Mouse (Mus musculus) forebrain, embryonic 13.5 days (tissue): ENCODE measurements around the gene Rela. TPM values are rescaled to one million over a fixed set of nuclear protein-coding genes. Genes with fewer than 3 reads are reported as not detected.

Experiments
- ATAC-seq: fragments of 200-750 bp; cut with Nextera tagmentation; 2 replicates; pipeline ENCODE4 v1.8.0; 2017
- H3K27ac ChIP-seq: fragments of 300-500 bp; sonication (generic); 2 replicates; pipeline ENCODE4 v1.5.1; 2015; ENCODE audit warnings: inconsistent platforms, mild to moderate bottlenecking, moderate library complexity
- H3K27me3 ChIP-seq: fragments of 300-500 bp; sonication (generic); 2 replicates; pipeline ENCODE4 v1.6.1; 2015; ENCODE audit warnings: mild to moderate bottlenecking, inconsistent platforms
- H3K36me3 ChIP-seq: fragments of 300-500 bp; sonication (generic); 2 replicates; pipeline ENCODE4 v1.6.1; 2015; ENCODE audit warnings: mild to moderate bottlenecking, inconsistent platforms; ENCODE audit not compliant: poor library complexity, severe bottlenecking
- H3K4me1 ChIP-seq: fragments of 300-500 bp; sonication (generic); 2 replicates; pipeline ENCODE4 v1.6.1; 2015; ENCODE audit warnings: inconsistent platforms
- H3K4me2 ChIP-seq: fragments of 300-500 bp; sonication (generic); 2 replicates; pipeline ENCODE4 v1.6.1; 2015; ENCODE audit warnings: inconsistent platforms, mild to moderate bottlenecking, moderate library complexity
- H3K4me3 ChIP-seq: fragments of 300-500 bp; sonication (generic); 2 replicates; pipeline ENCODE4 v1.5.1; 2015; ENCODE audit warnings: mild to moderate bottlenecking, inconsistent platforms
- H3K9ac ChIP-seq: fragments of 300-500 bp; sonication (generic); 2 replicates; pipeline ENCODE4 v1.6.1; 2015; ENCODE audit warnings: mild to moderate bottlenecking, inconsistent platforms
- H3K9me3 ChIP-seq: fragments of 300-500 bp; sonication (generic); replicated peaks from 2 replicates; pipeline ENCODE4 v1.6.1; 2016; ENCODE audit warnings: inconsistent platforms
- WGBS: fragments of 180-500 bp; shearing (Covaris S2); methylation state at CpG from one replicate; pipeline ENCODE4 v1.1.7; 2015; 5-methylcytosine and 5-hydroxymethylcytosine counted together
- polyA plus RNA-seq: library from polyadenylated mRNA; unstranded; fragments of >200 nt; fragmentation: Nextera tagmentation; extraction: Ambion mirVana; gene quantifications from 2 replicates; pipeline ENCODE4 v1.2.1, GENCODE M21; 2015

Gene Rela
- polyA plus RNA-seq, 1 experiment from 2014 or later: 33.4 TPM

GRCm38 (mm10) chr19:5640339-5640738, 3.1 kb downstream of the Rela start:
- ATAC-seq: no peak
- Histone ChIP-seq H3K9me3 (no peaks in the 10 kb centered on the region), H3K36me3 (peaks cover 67% of the 10 kb centered on the region), H3K4me2 (no peak overlapping the region), H3K4me1 (peaks cover 26% of the 10 kb centered on the region), H3K9ac (no peak overlapping the region), H3K4me3 (no peak overlapping the region), H3K27ac (no peak overlapping the region), H3K27me3 (no peaks in the 10 kb centered on the region)
- whole genome bisulfite sequencing: 83% methylated on average over 9 of the region's 9 CpGs

- 92% methylated on average over 17 of the region's 17 CpGs for WGBS
- Histone ChIP-seq H3K4me2 (no peak overlapping the region), H3K4me1 (peaks cover 26% of the 10 kb centered on the region), H3K9me3 (no peaks in the 10 kb centered on the region), H3K27ac (no peak overlapping the region), H3K4me3 (no peak overlapping the region), H3K27me3 (no peaks in the 10 kb centered on the region), H3K36me3 (peaks cover 74% of the 10 kb centered on the region), H3K9ac (no peak overlapping the region)
- ATAC-seq: no peak
Observed at GRCm38 (mm10) chr19:5641021-5641420, 3.7 kb downstream of the Rela start.

GRCm38 (mm10) chr19:5641641-5642040, 4.4 kb downstream of the Rela start:
- Histone ChIP-seq H3K9me3 (no peaks in the 10 kb centered on the region), H3K27me3 (no peaks in the 10 kb centered on the region), H3K4me1 (peaks cover 20% of the 10 kb centered on the region), H3K27ac (no peak overlapping the region), H3K36me3 (peaks cover 80% of the 10 kb centered on the region), H3K4me2 (no peak overlapping the region), H3K9ac (no peak overlapping the region), H3K4me3 (no peak overlapping the region)
- no peak for ATAC-seq
- WGBS: 90% methylated on average over 8 of the region's 8 CpGs

GRCm38 (mm10) chr19:5645280-5645679, 8.0 kb downstream of the Rela start:
- Histone ChIP-seq H3K27ac (no peak overlapping the region), H3K4me3 (no peak overlapping the region), H3K27me3 (no peaks in the 10 kb centered on the region), H3K9me3 (no peaks in the 10 kb centered on the region), H3K36me3 (peaks cover 79% of the 10 kb centered on the region), H3K4me1 (peaks cover 12% of the 10 kb centered on the region), H3K4me2 (no peak overlapping the region), H3K9ac (no peak overlapping the region)
- 96% methylated on average over 9 of the region's 9 CpGs for WGBS
- no peak for ATAC-seq

DNA sequence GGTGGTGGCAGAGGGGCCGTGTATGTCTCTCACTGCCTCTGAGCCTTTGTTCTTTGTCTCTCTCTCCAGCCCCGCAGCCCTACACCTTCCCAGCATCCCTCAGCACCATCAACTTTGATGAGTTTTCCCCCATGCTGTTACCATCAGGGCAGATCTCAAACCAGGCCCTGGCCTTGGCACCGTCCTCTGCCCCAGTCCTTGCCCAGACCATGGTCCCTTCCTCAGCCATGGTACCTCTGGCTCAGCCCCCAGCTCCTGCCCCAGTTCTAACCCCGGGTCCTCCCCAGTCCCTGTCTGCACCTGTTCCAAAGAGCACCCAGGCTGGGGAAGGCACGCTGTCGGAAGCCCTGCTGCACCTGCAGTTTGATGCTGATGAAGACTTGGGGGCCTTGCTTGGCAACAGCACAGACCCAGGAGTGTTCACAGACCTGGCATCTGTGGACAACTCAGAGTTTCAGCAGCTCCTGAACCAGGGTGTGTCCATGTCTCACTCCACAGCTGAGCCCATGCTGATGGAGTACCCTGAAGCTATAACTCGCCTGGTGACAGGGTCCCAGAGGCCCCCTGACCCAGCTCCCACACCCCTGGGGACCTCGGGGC, 9.5 kb downstream of the Rela start:
- no peaks in the 10 kb centered on the region for H3K27me3 ChIP-seq
- no peak overlapping the region for H3K9ac ChIP-seq
- WGBS: 91% methylated on average over 8 of the region's 8 CpGs
- H3K36me3 ChIP-seq: peaks cover 71% of the 10 kb centered on the region
- H3K9me3 ChIP-seq: no peaks in the 10 kb centered on the region
- no peak overlapping the region for H3K27ac ChIP-seq
- H3K4me3 ChIP-seq: no peak overlapping the region
- H3K4me2 ChIP-seq: no peak overlapping the region
- no peak for ATAC-seq
- peaks cover 12% of the 10 kb centered on the region for H3K4me1 ChIP-seq

DNA sequence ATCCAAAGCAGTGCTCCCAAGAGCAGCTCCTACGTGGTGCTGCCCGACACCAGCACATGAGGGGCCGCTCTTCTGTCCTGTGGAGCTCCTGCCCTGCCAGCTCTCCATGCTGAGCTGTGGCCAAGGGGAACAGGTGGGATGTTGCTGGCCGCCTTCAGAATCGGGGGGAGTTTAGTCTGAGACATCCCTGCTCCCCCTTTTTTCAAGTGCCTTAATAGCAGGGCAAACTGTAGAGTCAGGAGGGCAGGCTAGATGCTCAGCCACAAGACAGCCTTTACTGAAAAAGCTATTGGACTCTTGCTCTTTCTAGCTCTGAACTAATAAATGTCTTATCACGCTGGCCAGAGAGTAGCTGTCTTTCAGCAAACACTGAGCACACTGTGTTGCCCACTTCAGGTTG, 10.5 kb downstream of the Rela start:
- Histone ChIP-seq H3K9ac (no peak overlapping the region), H3K27ac (peak overlapping the region; percentile 68; the same call in 1 of the 2 replicates), H3K4me1 (peaks cover 12% of the 10 kb centered on the region), H3K27me3 (peaks cover 5% of the 10 kb centered on the region), H3K4me3 (no peak overlapping the region), H3K9me3 (no peaks in the 10 kb centered on the region), H3K4me2 (no peak overlapping the region), H3K36me3 (peaks cover 61% of the 10 kb centered on the region)
- 98% methylated on average over 6 of the region's 6 CpGs for WGBS
- no peak for ATAC-seq

- peaks cover 12% of the 10 kb centered on the region for H3K4me1 ChIP-seq
- WGBS: 11% methylated on average over 26 of the region's 26 CpGs
- H3K4me2 ChIP-seq: peak overlapping the region; percentile 57
- H3K9me3 ChIP-seq: no peaks in the 10 kb centered on the region
- H3K9ac ChIP-seq: peak overlapping the region; percentile 55
- H3K36me3 ChIP-seq: peaks cover 54% of the 10 kb centered on the region
- H3K27me3 ChIP-seq: peaks cover 14% of the 10 kb centered on the region
- ATAC-seq: peak; percentile 89
- H3K27ac ChIP-seq: peak overlapping the region; percentile 68
- peak overlapping the region; percentile 25 for H3K4me3 ChIP-seq
Observed at GRCm38 (mm10) chr19:5648401-5649297, 11.4 kb downstream of the Rela start.

- ATAC-seq: no peak; the same call in 1 of the 2 replicates
- peaks cover 47% of the 10 kb centered on the region for H3K36me3 ChIP-seq
- peak overlapping the region; percentile 57 for H3K4me2 ChIP-seq
- H3K27ac ChIP-seq: 0 out of 2 replicates have a peak overlapping the region, but pooled peaks have one; percentile 21
- WGBS: 70% methylated on average over 6 of the region's 6 CpGs
- H3K9me3 ChIP-seq: no peaks in the 10 kb centered on the region
- peak overlapping the region; percentile 55 for H3K9ac ChIP-seq
- H3K4me1 ChIP-seq: peaks cover 19% of the 10 kb centered on the region
- H3K27me3 ChIP-seq: peaks cover 20% of the 10 kb centered on the region
- peak overlapping the region; percentile 25 for H3K4me3 ChIP-seq
Observed at GRCm38 (mm10) chr19:5649298-5649741, 12.0 kb downstream of the Rela start.

DNA sequence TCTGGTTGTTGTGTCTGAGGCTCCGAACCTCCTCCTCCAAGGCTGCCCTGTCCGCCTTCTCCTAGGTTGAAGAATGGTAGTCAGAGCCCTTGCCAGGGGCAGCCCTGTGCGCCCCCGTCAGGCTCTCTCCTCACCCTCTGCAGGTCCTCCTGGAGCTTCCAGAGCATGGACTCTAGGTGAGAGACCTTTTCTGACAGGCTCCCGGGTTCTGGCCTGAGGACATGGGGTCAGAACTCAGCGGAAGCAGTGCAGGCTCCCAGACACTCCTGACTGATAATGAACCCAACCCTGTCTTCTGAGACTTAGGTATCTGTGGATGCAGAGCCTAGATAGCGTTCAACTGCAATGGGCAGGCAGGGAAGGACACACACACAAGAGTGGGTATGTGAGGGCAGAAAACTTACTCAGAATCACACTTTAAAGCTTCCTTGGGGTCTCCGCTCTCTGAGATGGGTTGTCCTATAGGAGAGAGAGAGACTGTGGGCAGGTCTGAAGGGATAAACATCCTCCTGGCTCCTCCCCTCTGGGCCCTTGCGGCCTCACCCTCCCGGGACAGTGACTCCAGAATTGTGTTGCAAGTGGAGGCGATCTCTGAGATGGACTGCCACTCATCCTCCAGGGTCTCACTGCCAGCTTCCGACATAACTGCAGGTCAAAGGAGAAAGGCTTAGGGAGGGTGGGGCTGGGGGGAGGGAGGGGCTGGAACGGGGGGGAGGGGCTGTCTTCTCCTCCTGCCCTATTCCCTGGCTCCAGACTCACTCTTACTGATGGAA, 14.4 kb downstream of the Rela start:
- Histone ChIP-seq H3K27ac (no peak overlapping the region), H3K27me3 (peaks cover 44% of the 10 kb centered on the region), H3K4me3 (no peak overlapping the region), H3K4me2 (no peak overlapping the region), H3K4me1 (peaks cover 25% of the 10 kb centered on the region), H3K9ac (no peak overlapping the region), H3K9me3 (no peaks in the 10 kb centered on the region), H3K36me3 (peaks cover 23% of the 10 kb centered on the region)
- 63% methylated on average over 12 of the region's 13 CpGs for WGBS
- ATAC-seq: no peak

- WGBS: 69% methylated on average over 6 of the region's 6 CpGs
- peaks cover 25% of the 10 kb centered on the region for H3K4me1 ChIP-seq
- no peak overlapping the region for H3K4me2 ChIP-seq
- no peak overlapping the region for H3K4me3 ChIP-seq
- ATAC-seq: no peak
- H3K27me3 ChIP-seq: peaks cover 46% of the 10 kb centered on the region
- peaks cover 14% of the 10 kb centered on the region for H3K36me3 ChIP-seq
- no peaks in the 10 kb centered on the region for H3K9me3 ChIP-seq
- no peak overlapping the region for H3K27ac ChIP-seq
- H3K9ac ChIP-seq: no peak overlapping the region
Observed at GRCm38 (mm10) chr19:5652570-5652969, 15.3 kb downstream of the Rela start.

DNA sequence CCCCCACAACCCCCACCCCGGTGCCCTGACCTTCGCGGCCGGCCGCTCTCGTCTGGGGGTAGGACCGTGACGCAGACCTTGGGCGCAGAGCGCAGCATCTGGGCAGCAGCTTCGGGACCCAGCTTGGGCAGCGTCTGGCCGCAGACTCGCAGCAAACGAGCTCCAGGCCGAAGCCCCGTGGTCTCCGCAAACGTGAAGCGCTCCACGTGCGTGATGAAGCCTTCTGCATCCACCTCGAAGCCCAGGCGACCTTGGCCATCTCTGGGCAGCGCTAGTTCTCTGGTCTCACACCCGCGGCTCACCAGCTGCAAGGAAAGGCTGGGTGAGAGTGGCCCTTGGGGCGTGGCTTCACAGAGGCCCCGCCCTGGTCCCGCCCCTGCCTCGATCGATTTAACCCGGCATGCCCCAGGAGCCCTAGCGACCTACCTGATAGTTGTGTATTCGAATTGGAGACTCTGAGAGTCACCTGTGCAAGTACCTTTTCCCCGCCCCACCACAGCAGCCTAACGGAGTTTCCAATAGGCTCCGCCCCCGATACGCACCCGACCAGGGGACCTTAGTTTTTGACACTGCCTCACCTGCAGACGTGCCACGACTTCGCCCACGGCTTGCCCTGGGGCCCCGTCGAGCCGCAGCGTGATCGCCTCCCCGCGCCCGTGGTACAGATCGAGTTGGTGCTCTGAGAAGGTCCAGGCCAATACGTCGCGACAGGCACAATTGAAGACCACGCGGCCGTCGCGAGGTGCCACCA, 16.9 kb downstream of the Rela start:
- no peak overlapping the region for H3K27ac ChIP-seq
- H3K9me3 ChIP-seq: no peaks in the 10 kb centered on the region
- WGBS: 4% methylated on average over 61 of the region's 62 CpGs
- ATAC-seq: peak; percentile 73
- H3K4me1 ChIP-seq: peaks cover 15% of the 10 kb centered on the region
- H3K27me3 ChIP-seq: peaks cover 49% of the 10 kb centered on the region
- H3K36me3 ChIP-seq: 0 out of 2 replicates have a peak, but pooled peaks cover 7% of the 10 kb centered on the region
- peak overlapping the region; percentile 46 for H3K4me3 ChIP-seq
- peak overlapping the region; percentile 79 for H3K4me2 ChIP-seq
- peak overlapping the region; percentile 61 for H3K9ac ChIP-seq
